Mouse (Mus musculus): ENCODE measurements at regions not wholly inside any gene's neighbourhood (a gene's known extent, or its start where the extent isn't known, plus 50 kb on each side); places are given as distances from the start of the nearest gene placed in this dataset.
A peak's percentile ranks its signal among the peaks of the same experiment; 100 is the strongest.

DNA sequence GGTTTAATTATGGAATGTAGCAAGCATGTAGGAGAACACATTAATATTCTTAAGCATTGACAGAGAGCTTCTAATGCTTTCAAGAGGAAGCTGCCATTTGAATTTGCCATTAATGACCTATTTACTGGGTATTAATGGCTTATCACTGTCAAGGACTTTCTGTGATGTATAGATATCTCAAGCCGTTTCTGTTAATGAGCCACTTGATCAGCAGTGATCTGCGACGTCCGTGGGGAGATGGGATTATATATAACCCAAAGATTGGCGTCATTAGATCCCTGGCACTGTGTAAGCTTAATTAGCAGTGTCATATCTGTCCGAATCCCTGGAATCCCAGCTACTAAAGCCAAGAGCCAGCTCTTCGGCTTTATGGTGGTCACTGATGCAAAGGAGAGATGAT, 257.4 kb downstream of the Plk2 start:
- DNase-seq: no peak
- intact Hi-C loops (cut with DNase I): no loop called here

DNA sequence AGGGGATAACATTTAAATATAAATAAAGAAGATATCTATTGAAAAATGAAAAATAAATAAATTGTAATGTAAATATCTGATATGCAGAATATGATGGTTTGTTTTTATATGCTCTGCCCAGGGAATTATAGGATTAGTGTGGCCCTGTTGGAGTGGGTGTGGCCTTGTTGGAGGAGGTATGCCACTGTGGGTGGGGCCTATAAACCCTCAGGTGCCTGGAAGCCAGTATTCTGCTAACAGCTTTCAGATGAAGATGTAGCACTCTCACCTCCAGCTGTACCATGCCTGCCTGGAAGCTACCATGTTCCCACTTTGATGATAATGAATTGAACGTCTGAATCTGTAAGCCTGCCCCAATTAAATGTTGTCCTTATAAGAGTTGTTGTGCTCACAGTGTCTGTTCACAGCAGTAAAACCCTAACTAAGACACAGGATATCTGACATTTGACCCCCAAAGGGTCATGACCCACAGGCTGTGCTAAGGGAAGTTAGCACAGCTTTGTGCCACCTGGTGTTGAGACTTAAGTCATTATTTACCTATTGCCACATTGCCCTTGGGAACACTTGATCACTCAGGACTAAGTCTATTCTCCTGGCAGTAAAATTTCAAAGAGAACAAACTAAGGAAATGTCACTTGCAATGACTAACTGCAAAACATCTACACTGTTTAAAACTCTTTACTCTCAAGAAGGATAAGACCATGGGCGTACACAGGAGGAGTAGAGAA, 270.4 kb downstream of the Plk2 start:
- no peak for DNase-seq
- intact Hi-C loops (cut with DNase I): no loop called here

DNA sequence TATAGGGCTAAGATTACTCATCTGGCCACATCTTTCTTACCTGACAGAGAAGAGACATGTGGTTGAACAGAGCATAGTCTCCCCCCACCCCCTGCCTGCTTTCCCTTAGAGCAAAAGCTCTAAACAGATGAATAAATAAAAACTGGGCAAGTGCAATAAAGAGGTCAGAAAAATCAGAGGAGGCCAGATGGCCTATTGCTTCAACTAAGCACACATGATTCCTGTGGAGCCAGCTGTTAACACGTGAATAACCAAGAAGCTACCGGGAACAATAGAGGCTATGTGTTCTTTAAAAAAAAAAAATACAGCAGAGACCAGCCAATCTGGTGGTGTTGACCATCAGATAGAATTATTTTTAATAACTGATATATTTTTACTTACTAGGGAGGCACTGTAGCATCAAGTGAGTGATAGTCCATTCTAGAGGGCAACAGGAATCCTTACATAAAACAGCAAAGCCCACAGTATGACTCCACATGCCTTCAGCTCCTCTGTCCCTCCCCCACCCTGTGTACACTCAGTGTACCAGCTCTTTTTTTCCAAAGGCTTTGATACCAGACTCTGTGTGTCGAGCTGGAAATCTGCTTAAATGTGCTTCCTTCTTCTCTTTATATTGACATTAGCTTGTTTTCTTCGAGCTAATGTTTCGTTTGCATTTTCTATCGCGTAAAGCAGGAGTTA, 272.6 kb downstream of the Plk2 start:
- no peak for DNase-seq
- intact Hi-C loops (cut with DNase I): no loop called here

DNA sequence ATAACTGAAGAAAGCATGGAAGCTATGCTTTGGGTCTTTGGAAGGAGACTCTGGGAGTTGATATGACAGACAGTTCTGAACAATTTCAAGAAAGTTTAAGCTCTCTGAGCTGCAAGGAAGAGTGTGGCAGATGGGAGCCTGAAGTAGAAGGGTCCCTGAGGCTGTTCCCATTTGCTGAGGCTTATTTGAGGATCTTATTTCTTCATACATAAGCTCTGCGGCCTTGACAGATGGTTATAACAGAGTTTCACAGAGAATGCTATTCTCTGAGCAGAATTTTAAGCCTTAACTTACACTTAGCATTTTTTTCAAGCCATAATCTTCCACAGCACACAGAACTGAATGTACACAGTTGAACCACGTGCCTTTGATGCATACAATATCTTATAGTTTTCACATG, 278.7 kb downstream of the Plk2 start:
- intact Hi-C loops (cut with DNase I): no loop called here
- no peak for DNase-seq

DNA sequence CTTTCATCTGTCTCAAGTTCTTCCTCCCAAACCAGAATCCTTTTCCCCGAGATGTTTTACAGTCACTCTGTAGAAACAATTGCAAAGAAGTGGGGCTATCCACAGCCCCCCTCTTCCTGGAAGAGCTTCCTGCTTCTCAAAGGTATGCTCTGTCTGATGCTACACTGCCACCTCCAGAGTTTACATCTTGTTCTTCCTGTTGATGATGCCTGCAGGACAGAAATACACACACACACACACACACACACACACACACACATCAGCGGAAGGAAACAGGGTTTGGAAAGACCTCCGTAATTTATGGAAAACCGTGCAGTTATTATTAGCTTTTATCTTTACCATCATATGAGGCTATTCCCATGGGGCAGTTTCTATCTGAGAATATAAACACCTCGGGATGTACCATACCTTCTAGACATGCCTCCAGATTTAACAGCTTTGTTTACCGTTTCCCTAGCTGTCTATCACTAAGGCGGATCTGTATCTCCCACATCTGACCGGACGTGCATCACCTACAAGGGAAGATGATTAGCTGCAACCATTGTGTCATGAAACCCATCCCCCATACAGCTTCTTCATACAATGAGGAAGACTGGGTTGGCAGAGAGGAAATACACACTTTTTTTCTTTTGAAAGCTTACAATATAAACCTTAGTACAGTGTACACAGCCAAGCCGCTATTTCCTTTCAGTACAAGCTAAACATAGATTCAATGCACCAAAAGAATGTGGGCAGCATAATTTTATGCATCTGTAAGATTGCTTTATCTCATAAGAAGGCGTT, 288.6 kb downstream of the Plk2 start:
- no peak for DNase-seq
- intact Hi-C loops (cut with DNase I): loop anchor here (2.0 to 5.0 kb wide), 3 partner anchors 123 to 289 kb away; partner anchors contain the start of gene Plk2

DNA sequence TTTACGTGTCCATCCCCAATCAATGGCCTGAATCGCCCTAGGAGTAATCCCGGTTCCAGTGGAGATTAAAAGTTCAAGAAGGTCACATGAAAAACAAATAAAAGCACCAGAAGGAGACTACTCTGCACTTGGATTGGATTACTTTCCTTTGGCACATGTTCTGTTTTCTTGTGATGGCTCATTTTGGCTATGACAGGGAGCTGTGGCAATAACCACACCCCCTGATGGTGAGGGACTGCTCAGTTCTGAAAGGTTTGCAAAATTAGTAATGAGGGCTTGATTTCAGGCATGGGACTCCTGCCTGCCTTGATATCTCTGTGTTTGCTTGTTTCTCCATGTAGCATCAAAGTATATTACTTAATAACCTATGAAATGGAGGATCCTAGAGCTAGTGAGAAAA, 293.9 kb downstream of the Plk2 start:
- DNase-seq: no peak
- intact Hi-C loops (cut with DNase I): no loop called here

DNA sequence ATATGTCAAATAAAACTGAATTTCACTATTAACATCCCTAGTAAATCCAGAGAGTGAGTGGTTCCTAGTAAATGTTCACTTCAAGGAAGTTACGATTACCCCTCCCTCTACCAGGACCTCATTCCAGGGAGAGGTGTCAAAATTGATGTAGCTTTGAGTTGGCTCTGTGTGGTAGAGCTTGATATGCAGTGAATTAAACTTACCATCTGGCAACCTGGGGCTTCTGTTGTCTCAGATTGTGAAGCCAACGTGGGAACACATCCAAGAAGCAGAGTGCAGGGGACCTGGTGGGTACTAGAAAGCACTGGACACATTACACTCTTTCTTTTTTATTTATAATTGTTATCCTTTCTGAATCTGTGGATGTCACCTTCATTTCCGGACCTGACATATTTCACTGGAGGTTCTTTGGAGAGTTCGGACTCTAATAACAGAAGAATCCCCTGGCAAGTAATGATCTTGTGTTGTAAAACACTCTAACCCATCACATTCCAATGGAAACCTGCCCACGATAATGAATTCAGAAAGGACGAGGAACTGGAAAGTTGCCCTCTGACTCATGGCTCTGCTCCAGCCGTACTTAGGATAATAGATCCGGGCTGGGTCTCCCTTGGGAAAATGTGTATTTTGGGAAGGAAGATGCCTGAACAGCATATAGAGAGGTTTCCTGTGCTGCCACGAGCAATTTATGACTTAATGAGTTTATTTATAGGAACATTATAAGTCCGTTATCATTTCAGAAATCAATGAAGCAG, 295.8 kb downstream of the Plk2 start:
- intact Hi-C loops (cut with DNase I): loop anchor here (5.0 kb wide), 2 partner anchors 57 to 153 kb away; no protein-coding TSS in a partner anchor
- DNase-seq: peak; percentile 38 to 41

DNA sequence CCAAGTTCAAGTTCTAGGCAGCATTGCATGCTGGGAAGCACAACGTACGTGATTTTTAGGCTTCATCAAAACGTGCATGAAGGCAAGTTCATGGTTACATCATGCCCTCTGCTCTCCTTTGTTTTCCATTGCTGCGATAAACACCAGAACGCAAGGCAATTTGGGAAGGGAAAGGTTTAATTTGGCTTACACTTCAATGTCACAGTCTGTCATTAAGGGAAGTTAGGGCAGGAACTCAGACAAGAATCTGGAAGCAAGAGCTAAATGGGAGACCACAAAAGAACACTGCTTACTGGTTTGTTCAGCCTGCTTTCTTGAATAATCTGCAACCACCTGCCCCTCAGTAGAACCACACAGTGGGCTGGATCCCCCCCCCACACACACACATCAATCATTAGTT, 297.9 kb downstream of the Plk2 start:
- intact Hi-C loops (cut with DNase I): loop anchor here (5.0 kb wide), 2 partner anchors 55 to 155 kb away; no protein-coding TSS in a partner anchor
- DNase-seq: no peak

DNA sequence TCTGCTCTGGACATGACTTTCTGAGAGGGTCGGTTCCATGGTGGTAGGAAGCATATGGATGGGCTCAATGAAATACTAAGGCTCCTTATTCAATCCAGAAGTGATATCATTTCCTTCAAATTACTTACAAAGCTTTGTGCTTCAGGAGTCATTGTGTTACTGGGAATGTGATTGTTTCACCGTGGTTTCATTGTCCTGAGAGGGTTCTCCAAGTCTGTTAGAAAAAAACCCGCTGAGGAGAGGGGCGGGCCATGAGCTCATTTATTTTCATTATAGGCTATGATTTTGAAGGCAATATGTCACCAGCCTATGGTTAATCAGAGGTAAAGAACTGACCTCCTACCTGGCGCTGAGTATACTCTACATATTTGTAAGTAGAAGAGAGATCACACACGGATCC, 300.0 kb downstream of the Plk2 start:
- intact Hi-C loops (cut with DNase I): loop anchor here (5.0 kb wide), 3 partner anchors 52 to 272 kb away; no protein-coding TSS in a partner anchor

DNA sequence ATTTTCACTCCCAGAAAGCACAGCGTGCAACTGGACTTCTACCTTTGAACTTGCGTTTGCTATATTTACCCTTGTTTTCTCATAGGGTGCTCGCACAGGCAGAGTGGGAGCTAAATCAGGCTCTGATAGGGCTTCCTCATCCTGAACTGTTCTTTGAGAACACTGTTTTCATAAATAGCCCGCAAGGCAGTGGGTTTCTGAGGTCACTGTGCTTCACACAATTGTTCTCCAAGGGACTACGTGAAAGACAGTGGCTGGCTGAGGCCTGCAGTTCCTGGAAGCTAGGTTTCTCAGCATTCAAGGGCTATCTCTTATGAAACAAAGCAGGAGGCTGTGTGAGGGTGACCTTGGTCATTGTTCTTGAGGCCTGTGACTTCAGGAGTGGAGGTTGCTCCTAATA, 301.7 kb downstream of the Plk2 start:
- DNase-seq: peak; percentile 38 to 40
- intact Hi-C loops (cut with DNase I): loop anchor here (2.0 to 5.0 kb wide), 2 partner anchors 271 to 302 kb away; partner anchors contain the start of gene Plk2

More for the DNA sequence above, 300.0 kb downstream of the Plk2 start:
- DNase-seq: no peak

DNA sequence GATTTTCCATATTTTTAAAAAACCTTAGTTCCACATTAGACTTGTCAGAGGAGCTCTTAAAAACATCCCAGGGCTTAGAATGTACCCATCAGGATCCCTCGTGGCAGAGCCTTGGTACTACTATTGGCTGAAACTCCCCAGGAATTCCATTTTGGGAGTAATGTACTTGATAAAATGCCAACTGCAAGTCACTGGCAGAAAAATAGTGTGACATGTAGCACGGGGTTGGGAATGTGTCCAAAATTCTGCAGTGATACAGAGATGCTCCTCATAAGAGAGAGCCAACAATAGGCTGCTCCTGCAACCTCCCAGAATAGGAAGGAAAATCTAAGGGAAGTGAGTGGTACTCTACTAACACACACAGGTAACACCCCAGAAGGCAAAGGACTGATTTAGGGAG, 309.4 kb downstream of the Plk2 start:
- intact Hi-C loops (cut with DNase I): no loop called here

DNA sequence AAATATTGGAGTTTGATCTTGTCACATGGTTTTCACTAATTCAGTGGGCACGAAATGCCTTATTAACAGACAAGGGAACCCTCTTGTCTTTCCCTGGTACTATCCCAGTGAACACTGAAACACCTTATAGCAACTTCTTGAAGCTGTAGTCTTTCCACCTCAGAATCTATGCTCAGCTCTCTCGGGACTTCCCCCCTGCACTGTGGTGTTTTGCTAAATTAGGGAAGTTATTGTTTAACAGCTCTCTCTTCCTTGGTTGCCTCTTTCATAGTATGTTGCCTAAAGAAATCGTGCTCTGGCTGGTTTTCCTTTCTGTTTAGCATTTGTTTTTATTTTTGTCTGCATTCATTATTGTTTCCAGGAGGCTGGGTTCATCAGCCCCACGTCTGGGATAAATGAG, 316.0 kb downstream of the Plk2 start:
- intact Hi-C loops (cut with DNase I): no loop called here
- DNase-seq: no peak

More for the DNA sequence above, 309.4 kb downstream of the Plk2 start:
- peak in 1 of 2 experiments; percentile 21 for DNase-seq

DNA sequence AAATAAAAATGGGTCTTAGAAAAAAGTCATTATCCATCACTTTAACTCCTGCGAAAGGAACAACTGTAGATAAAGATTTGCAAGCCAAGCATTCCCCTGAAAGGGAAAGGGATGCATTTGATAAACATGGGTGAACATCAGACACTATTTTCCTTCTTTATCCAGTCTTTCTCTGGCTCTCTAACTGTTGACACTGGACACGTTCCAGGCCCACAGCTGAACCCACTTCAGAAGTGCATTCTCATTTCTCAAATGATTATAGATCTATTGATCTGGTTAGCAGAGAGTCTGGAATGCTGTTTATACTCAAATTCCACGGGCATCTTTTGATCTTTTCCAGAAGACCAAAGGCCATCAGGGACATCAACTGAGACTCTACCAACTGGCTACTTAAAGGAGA, 317.7 kb downstream of the Plk2 start:
- intact Hi-C loops (cut with DNase I): no loop called here
- no peak for DNase-seq

DNA sequence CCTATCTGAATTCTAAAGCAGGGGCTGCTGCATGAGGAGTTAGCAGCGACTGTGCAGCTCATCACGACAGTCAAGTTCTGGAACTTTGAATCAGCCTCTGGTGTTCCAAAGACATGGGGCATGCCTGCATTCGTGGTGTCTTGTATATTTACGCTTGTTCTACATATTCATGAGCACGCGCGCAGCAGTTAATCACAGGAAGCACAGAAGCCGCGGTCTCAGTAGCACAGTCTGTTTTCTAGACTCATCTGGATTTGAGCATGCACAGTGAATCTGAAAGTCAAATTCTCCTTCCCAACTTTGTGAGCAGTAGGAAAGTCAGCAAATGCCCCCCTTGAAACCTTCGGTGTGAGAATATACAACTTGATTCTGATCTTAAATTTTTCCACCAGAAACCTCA, 327.3 kb downstream of the Plk2 start:
- intact Hi-C loops (cut with DNase I): no loop called here
- DNase-seq: no peak

DNA sequence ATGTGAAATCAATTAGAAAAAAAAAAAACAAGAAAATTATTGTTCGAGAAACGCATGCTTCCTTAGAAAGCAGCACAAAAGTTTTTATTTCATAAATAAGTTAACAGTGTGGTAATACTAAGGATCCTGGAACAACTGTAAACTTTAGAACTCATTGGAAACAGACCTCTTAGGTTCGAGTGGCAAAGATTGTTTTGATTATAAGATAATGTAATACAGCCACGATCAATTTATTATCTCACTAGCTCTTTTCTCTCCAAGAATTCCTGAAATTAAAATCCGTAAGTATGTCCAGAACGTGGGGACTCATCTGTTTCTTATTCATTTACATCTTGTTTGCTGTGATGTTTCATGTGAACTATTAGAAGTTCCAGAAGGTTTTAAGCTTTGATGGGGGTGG, 327.9 kb downstream of the Plk2 start:
- intact Hi-C loops (cut with DNase I): no loop called here

DNA sequence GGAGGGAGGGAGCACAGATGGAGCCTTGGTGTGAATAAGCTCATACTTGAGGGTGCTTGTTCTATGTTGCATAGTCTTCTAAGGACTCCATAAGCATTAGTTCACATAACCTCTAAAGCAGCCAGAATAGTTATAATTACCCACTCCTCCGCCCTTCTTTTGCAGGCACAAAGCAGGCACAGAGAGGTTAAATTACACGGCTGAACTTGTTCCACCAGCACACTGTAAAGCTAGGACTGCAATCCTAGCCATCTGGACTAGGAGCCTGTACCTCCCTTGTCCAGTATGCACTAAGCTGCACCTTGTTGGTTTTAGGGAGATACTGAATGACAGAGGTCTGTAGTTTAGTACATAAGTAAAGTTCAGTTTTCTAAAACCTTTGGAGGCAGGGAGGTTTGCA, 330.0 kb downstream of the Plk2 start:
- intact Hi-C loops (cut with DNase I): no loop called here
- no peak for DNase-seq

More for the DNA sequence above, 327.9 kb downstream of the Plk2 start:
- DNase-seq: no peak

DNA sequence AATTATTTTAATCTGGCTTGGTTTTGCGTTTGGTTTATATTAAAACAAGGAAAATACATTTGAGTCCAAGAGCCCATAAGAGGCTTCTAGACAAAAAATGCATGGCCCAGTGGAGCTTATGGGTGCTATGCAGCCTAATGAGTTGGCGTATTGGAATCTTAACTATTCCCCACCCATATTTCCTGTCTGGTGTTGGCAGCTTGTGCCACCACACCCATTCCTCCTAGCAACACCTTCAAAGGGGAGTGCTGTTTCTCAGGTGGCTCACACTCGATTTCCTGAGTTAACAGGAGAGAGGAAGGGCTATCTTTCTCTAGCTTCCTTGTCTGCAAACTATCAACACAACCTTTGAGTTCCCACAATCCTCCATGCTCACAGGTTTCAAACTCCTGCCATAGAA, 331.0 kb downstream of the Plk2 start:
- intact Hi-C loops (cut with DNase I): no loop called here
- DNase-seq: no peak

DNA sequence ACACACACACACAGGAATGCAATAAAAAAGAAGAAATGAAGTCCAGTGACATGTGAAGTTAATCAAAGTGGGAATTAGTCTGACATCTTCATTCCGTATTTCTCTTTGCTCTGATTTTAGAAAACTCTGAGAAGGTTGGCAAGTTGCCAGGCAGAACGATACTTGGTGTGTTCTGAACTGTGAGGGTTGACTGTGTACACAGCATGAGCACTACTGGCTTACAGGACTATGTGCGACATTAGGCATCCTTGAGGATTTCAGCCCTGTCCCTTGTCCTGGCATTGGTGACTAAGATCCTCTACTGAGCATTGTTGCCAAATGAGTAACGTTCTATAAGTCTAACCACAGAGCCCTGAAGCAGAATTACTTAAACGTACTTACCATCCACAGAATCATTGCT, 340.7 kb downstream of the Plk2 start:
- intact Hi-C loops (cut with DNase I): no loop called here
- DNase-seq: no peak

DNA sequence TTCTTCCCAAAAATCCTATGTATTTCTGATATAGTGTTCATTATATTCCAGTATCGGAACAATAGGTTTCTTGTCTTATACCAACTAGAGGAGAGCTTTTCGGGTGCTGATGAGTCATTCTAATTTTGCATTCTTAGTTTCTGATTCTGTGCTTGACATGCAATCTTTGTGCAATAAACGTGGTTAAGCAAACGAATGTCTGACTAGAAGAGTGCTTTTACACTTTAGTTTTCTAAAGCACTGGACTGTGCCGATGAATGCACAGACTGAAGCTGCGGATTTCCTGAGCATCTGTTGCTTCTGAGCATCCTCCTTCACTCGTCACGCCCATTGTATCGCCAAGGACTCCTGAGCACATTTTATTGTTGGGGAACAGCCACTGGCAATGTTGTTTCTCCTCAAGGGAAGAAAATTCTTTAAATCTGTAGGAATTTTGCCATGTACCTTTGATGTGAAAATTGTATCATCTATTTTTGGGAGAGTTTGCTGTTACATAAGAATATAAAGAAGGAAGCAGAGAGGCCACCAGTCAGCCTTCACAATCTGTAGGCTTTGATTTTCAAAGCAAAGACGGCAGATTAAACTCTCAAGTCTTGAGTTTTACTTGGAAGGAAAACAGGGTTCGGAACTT, 346.8 kb downstream of the Plk2 start:
- intact Hi-C loops (cut with DNase I): no loop called here
- DNase-seq: no peak
